Mouse (Mus musculus): ENCODE data around the gene Dclk1. TPM values are rescaled to one million over a fixed set of nuclear protein-coding genes. Genes with fewer than 3 reads are reported as not detected.

The Dclk1 gene
- polyA plus RNA-seq, 1 experiment, result not detected

DNA sequence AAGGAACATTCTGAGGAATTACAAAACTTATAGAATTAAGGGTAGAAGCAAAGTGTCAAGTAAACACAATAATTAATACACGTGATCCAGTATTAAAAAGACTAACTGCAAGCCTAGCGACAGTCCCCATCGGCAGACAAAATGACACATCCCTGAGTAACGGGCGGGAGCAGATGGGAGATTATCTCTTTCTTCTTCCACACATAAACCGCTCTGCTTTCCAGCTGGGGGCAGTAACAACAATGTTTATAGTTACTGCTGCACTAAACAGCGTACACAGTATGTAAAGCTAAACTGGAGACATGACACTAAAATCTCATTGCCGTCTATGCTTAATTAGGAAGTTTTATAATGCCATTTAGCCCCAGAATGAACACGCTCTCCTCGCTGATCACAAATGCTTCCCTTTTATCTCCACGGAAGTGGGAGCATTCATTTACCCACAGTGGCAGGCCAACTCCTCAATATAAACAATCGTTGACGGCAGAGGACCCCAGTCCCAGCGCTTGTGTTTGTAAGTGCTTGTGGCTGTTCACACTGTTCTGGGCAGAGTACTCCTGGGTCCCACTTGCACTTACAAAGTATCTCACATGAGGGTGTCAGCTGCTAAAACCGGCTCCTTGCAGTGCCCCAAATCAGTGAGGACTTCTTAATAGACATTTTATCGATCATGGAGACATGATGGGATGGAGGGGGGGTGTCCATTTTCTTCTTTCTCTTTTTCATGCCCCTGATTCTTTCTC, 281.7 kb downstream of the Dclk1 start:
- no peaks in the 10 kb centered on the region for H3K9me3 ChIP-seq (ENCODE audit: control insufficient read depth, low read length)
- no peaks in the 10 kb centered on the region for H3K36me3 ChIP-seq (ENCODE audit: control insufficient read depth)
- H3K27me3 ChIP-seq (ENCODE audit: control insufficient read depth), result no peaks in the 10 kb centered on the region
- no peaks in the 10 kb centered on the region for H3K4me1 ChIP-seq (ENCODE audit: control insufficient read depth)
- TF ChIP-seq GATA1 (IDR thresholded peaks at IDR 0.05; ENCODE audit: low read length) (no peak), TAL1 (IDR thresholded peaks at IDR 0.05; ENCODE audit: low read length) (no peak)
- H3K4me3 ChIP-seq (replicated peaks), result no peak overlapping the region

DNA sequence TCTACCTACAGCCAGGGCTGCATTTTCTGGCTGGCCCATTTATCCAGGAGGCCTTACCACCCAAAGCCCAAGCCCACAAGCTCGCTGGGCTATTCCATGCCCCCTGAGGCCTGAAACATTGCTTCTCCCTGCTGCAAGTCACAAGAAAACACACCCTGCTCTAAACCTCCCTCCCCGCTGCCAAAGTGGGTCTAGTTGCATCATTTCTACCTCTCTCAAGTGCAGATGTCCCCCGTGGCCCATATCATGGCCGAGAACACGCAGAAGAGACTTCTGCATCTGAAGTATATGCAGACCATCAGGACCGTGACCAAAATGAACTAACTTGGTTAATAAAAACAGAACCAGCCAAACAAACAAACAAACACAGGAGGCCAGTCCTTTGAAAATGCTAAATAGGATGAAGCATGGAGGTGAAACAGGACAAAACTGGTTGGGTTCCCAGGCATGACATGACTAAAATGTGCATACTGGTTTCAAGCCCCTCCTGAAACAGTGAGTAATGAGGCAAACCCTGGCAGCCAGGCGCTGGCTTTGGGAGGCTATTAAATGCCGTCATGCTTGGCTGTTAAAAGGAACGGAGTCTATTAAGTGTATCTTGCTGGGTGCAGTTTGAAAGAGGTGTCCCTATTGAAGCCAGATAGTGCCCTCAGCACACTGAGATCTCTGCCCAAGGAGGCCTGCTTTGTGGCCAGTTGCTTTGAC, 282.5 kb downstream of the Dclk1 start:
- H3K27me3 ChIP-seq (ENCODE audit: control insufficient read depth), result no peaks in the 10 kb centered on the region
- H3K9me3 ChIP-seq (ENCODE audit: control insufficient read depth, low read length), result no peaks in the 10 kb centered on the region
- H3K4me3 ChIP-seq (replicated peaks), result no peak overlapping the region
- H3K36me3 ChIP-seq (ENCODE audit: control insufficient read depth), result no peaks in the 10 kb centered on the region
- no peak for TF ChIP-seq TAL1 (IDR thresholded peaks at IDR 0.05; ENCODE audit: low read length)
- TF ChIP-seq GATA1 (IDR thresholded peaks at IDR 0.05; ENCODE audit: low read length), result no peak
- H3K4me1 ChIP-seq (ENCODE audit: control insufficient read depth), result no peaks in the 10 kb centered on the region

DNA sequence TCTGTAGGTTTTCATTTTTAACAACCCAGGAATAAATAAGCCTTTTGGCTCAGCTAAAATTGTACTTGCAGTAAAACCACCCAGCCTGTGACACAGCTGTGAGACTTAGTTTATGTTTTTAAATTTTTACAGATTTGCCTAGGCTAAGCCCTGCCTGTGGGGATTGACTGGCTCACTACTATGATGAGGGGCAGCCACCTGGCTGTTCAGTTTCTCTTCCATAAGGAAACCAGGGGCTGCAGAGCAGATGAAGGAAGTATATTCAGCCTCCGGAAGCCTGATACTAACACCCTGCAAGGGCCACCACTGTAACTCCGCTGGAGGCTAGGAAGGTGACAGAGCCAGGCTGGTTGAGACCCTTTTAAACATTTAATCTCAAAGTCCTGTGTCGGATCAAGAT, 284.3 kb downstream of the Dclk1 start:
- Histone ChIP-seq H3K36me3 (ENCODE audit: control insufficient read depth) (no peaks in the 10 kb centered on the region), H3K4me3 (replicated peaks) (no peak overlapping the region), H3K27me3 (ENCODE audit: control insufficient read depth) (no peaks in the 10 kb centered on the region), H3K4me1 (ENCODE audit: control insufficient read depth) (no peaks in the 10 kb centered on the region), H3K9me3 (ENCODE audit: control insufficient read depth, low read length) (no peaks in the 10 kb centered on the region)
- TF ChIP-seq GATA1 (IDR thresholded peaks at IDR 0.05; ENCODE audit: low read length), result no peak
- TF ChIP-seq TAL1 (IDR thresholded peaks at IDR 0.05; ENCODE audit: low read length), result no peak

DNA sequence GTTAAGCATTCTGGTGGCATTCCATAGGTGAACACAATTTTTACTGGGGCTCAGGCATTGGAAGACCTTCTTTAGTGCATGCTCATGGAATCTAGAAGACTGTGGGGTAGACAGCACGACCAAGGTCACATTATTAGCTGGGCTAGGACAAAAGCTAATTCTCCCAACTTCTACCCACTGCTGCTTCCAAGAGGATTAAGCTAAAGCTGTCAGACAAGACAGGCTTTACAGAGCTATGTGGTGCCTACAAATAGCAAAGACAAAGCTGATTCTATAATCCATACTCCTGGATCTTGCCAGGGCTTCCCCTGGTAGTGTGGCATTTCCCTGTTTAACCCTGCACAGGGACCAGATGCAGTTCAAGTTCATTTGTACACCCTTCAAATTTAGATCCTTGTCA, 285.4 kb downstream of the Dclk1 start:
- Histone ChIP-seq H3K9me3 (ENCODE audit: control insufficient read depth, low read length) (no peaks in the 10 kb centered on the region), H3K36me3 (ENCODE audit: control insufficient read depth) (no peaks in the 10 kb centered on the region), H3K27me3 (ENCODE audit: control insufficient read depth) (no peaks in the 10 kb centered on the region), H3K4me3 (replicated peaks) (no peak overlapping the region), H3K4me1 (ENCODE audit: control insufficient read depth) (no peaks in the 10 kb centered on the region)
- no peak for TF ChIP-seq GATA1 (IDR thresholded peaks at IDR 0.05; ENCODE audit: low read length)
- no peak for TF ChIP-seq TAL1 (IDR thresholded peaks at IDR 0.05; ENCODE audit: low read length)

DNA sequence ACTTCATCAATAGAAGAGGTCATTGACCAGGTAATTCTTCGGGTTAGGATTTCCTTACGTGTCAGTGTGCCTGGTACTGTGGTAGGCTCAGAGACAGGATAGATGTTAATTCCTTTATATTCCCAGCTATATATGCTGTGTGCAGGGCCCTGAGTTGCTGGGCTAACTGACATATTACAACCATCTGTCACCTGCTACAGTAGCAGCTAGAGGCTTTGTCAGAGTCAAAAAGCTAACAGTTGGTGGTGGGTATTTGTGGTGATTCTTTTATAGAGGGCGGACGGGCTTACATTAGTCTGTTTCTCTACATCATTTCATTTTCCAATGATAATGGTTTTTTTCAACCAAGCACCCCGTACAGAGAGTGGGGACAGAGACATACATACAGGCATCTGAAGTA, 285.8 kb downstream of the Dclk1 start:
- TF ChIP-seq GATA1 (IDR thresholded peaks at IDR 0.05; ENCODE audit: low read length) (no peak), TAL1 (IDR thresholded peaks at IDR 0.05; ENCODE audit: low read length) (no peak)
- Histone ChIP-seq H3K27me3 (ENCODE audit: control insufficient read depth) (no peaks in the 10 kb centered on the region), H3K9me3 (ENCODE audit: control insufficient read depth, low read length) (no peaks in the 10 kb centered on the region), H3K36me3 (ENCODE audit: control insufficient read depth) (no peaks in the 10 kb centered on the region), H3K4me3 (replicated peaks) (no peak overlapping the region), H3K4me1 (ENCODE audit: control insufficient read depth) (no peaks in the 10 kb centered on the region)

DNA sequence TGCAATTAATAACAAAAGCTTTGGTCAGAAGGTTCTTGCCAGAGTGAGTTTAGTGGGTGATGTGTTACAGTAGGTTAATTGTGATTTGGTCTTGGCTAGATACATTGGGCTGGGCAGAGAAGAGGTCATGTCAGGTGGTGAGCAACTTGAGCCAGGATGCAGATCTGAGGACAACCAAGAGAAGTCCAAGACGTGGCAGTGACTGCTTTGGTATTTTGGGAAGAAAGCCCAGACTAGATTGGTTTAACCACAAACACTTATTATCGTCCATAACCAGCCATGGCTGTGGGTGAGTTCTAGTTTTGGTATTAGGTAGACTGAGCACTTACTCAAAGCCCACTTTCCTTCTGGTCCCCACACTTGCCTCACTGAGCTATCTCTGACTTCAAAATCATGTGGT, 287.2 kb downstream of the Dclk1 start:
- no peaks in the 10 kb centered on the region for H3K36me3 ChIP-seq (ENCODE audit: control insufficient read depth)
- H3K27me3 ChIP-seq (ENCODE audit: control insufficient read depth), result no peaks in the 10 kb centered on the region
- no peak overlapping the region for H3K4me3 ChIP-seq (replicated peaks)
- no peaks in the 10 kb centered on the region for H3K4me1 ChIP-seq (ENCODE audit: control insufficient read depth)
- no peaks in the 10 kb centered on the region for H3K9me3 ChIP-seq (ENCODE audit: control insufficient read depth, low read length)
- TF ChIP-seq GATA1 (IDR thresholded peaks at IDR 0.05; ENCODE audit: low read length), result no peak
- TF ChIP-seq TAL1 (IDR thresholded peaks at IDR 0.05; ENCODE audit: low read length), result no peak

DNA sequence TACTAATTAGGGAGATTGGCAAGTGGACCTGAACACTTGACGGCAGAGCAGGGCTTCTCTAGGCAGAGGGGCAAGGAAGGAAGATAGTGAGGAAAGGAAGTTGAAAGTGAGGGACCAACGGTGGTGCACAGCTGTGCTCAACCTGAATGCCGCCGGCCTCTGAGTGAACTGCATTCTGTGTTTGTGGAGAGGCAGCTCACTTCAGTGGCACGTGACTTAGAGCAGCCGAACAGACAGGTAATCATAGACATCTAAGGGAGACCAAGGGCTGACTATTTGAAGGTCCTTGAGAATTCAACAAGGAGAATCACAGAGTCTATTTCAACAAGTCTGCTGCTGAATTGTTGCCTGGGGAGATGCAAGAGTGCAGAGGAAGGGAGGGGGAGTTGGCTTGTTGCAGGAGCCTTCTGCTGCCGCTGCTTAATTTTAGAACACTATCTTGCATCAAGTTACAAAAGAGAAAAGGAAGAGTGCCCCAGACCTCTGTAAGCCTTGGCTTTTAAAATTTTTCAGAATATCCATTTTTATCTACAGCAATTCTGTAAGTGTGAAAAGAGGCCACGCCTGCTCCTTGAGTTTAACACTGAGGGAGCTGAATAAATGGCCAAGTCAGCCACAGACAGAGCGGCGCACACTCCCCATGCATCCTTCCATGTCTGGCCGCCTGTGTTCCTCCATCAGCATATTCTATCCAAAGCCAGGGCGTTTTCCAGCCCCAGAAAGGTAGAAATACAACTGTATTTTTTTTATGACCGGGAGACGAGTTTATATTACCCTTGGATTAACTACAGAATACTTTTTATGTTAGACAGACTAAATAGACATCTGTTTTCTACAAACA, 289.3 kb downstream of the Dclk1 start:
- Histone ChIP-seq H3K9me3 (ENCODE audit: control insufficient read depth, low read length) (no peaks in the 10 kb centered on the region), H3K4me3 (replicated peaks) (no peak overlapping the region), H3K27me3 (ENCODE audit: control insufficient read depth) (no peaks in the 10 kb centered on the region), H3K36me3 (ENCODE audit: control insufficient read depth) (no peaks in the 10 kb centered on the region), H3K4me1 (ENCODE audit: control insufficient read depth) (no peaks in the 10 kb centered on the region)
- TF ChIP-seq TAL1 (IDR thresholded peaks at IDR 0.05; ENCODE audit: low read length) (no peak), GATA1 (IDR thresholded peaks at IDR 0.05; ENCODE audit: low read length) (no peak)

DNA sequence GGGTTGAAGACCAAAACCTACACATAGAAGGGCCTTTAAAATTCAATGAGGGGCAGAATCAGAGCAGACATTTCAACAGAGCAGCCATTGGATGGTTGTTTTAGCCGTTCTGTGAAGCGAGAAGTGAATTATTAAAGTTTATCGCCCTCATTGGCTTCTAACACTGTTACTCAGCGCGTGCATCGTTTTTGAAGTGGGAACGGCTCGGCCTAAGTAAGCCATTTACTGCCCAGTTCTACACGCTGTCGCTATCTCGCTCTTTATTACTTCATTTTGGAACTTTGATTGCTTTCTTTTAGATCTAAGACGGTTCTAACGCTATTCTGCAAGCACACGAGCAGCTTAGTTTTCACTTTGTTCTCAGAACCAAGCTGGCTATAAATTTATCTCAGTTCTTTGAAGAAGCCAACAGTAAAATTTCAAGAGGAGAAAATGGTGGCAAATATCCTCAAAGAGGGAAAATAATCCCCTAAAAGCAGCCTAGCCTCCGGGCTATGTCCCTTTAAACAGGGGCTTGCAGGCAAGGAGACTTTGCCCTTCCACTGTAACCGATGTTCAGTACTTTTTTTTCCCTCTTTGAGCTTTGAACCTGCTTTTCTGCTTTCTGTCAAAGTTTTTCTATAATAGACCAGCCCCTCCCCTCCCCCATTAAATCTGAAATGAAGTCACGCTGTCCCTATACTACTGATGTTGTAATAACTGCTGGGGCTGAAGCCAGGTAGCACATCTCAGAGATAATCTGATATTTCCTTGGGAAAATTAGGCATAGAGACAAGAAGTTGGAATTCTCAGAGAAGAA, 290.2 kb downstream of the Dclk1 start:
- no peaks in the 10 kb centered on the region for H3K27me3 ChIP-seq (ENCODE audit: control insufficient read depth)
- H3K4me1 ChIP-seq (ENCODE audit: control insufficient read depth), result no peaks in the 10 kb centered on the region
- no peak for TF ChIP-seq TAL1 (IDR thresholded peaks at IDR 0.05; ENCODE audit: low read length)
- no peak for TF ChIP-seq GATA1 (IDR thresholded peaks at IDR 0.05; ENCODE audit: low read length)
- no peaks in the 10 kb centered on the region for H3K9me3 ChIP-seq (ENCODE audit: control insufficient read depth, low read length)
- H3K4me3 ChIP-seq (replicated peaks), result no peak overlapping the region
- H3K36me3 ChIP-seq (ENCODE audit: control insufficient read depth), result no peaks in the 10 kb centered on the region

Data from erythroblast, embryonic 14.5 days (primary cell).